Mouse (Mus musculus): ENCODE results near the gene Trpm3. TPM values are rescaled to one million over a fixed set of nuclear protein-coding genes. Genes with fewer than 3 reads are reported as not detected.

The Trpm3 gene
- polyA plus RNA-seq, 1 experiment from 2014 or later, result 4.9 TPM

DNA sequence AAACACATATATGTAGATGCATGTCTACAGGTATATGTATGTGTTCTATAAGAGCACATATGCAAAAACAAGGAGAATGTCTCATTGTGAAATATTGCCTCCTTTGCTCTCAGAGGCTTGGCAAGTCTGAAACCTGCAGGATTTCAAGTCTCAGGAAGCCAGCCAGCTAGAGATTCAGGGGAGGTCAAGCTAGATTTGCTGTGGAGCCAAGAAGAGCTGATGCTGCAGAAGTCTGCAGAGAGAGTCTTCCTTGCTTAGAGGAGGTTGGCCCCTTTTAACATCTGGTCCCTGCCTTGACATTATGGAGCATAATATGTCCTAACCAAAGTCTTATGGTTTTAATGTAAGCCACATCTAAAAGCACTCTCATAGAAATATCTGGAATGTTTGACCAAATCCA, 323.2 kb downstream of the Trpm3 start:
- ATAC-seq (replicated peaks; ENCODE audit: insufficient number of reproducible peaks, low FRiP score, low TSS enrichment, low read depth), result no peak
- Histone ChIP-seq H3K27ac (replicated peaks; ENCODE audit: low read depth, low read length) (no peak overlapping the region), H3K4me3 (ENCODE audit: low read depth, low read length) (no peak overlapping the region), H3K9me3 (replicated peaks; ENCODE audit: control insufficient read depth, low read length) (no peaks in the 10 kb centered on the region), H3K9ac (replicated peaks; ENCODE audit: low read length) (no peak overlapping the region), H3K36me3 (replicated peaks; ENCODE audit: control insufficient read depth, insufficient read depth, low read depth, low read length) (no peaks in the 10 kb centered on the region), H3K4me2 (ENCODE audit: low read depth, low read length) (no peak overlapping the region), H3K4me1 (ENCODE audit: control insufficient read depth, insufficient read depth, low read length) (no peaks in the 10 kb centered on the region), H3K27me3 (ENCODE audit: control insufficient read depth, insufficient read depth, low read length) (no peaks in the 10 kb centered on the region)
- no peak for DNase-seq (ENCODE audit: low spot score)

DNA sequence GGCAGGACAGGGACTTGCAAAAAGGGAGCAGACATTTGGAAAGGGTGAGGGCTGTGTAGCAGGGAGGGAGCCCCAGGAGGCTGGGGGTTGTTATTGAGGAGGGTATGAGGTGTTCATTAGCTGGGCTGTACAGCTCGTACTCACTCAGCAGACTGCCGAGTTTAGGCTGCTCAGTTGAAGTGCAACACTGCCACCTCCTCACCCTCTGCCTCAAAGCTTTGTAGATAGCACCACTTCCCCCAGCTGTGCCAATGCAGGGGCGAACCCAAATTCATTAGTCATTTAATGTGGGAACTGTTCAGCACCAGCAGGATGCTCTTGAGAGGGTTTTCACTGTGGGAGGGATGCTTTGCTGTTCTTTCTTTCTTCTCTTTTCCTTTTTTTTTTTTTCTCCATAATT, 324.7 kb downstream of the Trpm3 start:
- H3K9me3 ChIP-seq (replicated peaks; ENCODE audit: control insufficient read depth, low read length), result no peaks in the 10 kb centered on the region
- WGBS, result 51% methylated on average over 3 of the region's 3 CpGs
- ATAC-seq (replicated peaks; ENCODE audit: insufficient number of reproducible peaks, low FRiP score, low TSS enrichment, low read depth), result no peak
- H3K4me3 ChIP-seq (ENCODE audit: low read depth, low read length), result no peak overlapping the region
- H3K27ac ChIP-seq (replicated peaks; ENCODE audit: low read depth, low read length), result no peak overlapping the region
- H3K27me3 ChIP-seq (ENCODE audit: control insufficient read depth, insufficient read depth, low read length), result no peaks in the 10 kb centered on the region
- H3K9ac ChIP-seq (replicated peaks; ENCODE audit: low read length), result no peak overlapping the region
- no peak overlapping the region for H3K4me2 ChIP-seq (ENCODE audit: low read depth, low read length)
- H3K36me3 ChIP-seq (replicated peaks; ENCODE audit: control insufficient read depth, insufficient read depth, low read depth, low read length), result no peaks in the 10 kb centered on the region
- no peak for DNase-seq (ENCODE audit: low spot score)
- H3K4me1 ChIP-seq (ENCODE audit: control insufficient read depth, insufficient read depth, low read length), result no peaks in the 10 kb centered on the region

DNA sequence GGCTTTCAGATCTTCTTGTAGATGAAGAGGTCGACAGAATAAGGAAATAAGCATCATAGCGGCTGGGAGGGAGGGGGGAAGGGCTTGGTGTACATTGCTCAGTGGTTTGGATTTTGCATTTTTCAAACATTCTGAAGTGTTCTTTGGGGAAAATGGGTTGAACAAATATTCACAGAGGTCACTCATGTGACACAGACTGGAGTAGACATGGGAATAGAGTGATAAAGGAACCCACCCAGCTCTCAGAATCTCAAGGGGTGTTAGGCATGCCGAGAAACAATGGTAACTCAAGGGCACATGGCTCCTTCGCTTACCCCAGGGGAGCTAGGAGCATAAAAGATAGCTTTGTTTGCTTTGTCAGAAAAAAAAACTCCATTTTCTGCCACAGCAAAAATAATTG, 330.8 kb downstream of the Trpm3 start:
- no peak overlapping the region for H3K27ac ChIP-seq (replicated peaks; ENCODE audit: low read depth, low read length)
- 73% methylated on average over 4 of the region's 4 CpGs for WGBS
- DNase-seq (ENCODE audit: low spot score) (no peak), ATAC-seq (replicated peaks; ENCODE audit: insufficient number of reproducible peaks, low FRiP score, low TSS enrichment, low read depth) (no peak)
- no peaks in the 10 kb centered on the region for H3K4me1 ChIP-seq (ENCODE audit: control insufficient read depth, insufficient read depth, low read length)
- no peaks in the 10 kb centered on the region for H3K9me3 ChIP-seq (replicated peaks; ENCODE audit: control insufficient read depth, low read length)
- H3K4me2 ChIP-seq (ENCODE audit: low read depth, low read length), result no peak overlapping the region
- H3K9ac ChIP-seq (replicated peaks; ENCODE audit: low read length), result no peak overlapping the region
- H3K27me3 ChIP-seq (ENCODE audit: control insufficient read depth, insufficient read depth, low read length), result no peaks in the 10 kb centered on the region
- no peaks in the 10 kb centered on the region for H3K36me3 ChIP-seq (replicated peaks; ENCODE audit: control insufficient read depth, insufficient read depth, low read depth, low read length)
- no peak overlapping the region for H3K4me3 ChIP-seq (ENCODE audit: low read depth, low read length)

DNA sequence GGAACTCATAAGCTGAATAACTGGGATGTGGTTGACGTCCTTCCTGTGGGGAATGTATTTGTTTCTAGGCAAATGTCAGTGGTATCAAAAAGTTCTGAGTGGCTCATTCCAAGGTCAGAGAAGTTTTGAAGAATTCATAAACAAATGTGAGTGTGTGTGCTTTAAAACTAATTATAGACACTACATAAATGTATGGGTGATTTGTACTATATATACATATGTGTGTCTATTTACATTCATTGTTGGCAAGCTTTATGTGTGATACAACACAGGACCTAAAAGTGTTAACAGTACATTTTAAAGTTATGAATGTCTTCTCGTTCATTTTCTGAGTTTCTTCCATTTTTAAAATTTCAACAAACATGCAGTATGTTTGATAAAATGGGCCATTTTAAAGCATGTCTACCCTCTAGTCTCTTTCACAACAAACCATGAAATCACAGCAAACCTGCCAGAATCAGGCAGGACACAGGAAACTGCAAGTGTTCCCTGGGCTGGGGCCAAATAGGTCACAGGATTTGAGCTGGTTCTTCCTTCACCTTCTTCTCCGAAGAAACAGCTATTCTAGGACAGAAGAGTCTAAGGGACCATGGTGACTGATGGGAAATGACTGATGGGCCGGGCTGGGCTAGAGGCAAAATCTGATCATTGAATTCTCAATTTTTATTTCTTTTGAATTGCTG, 334.3 kb downstream of the Trpm3 start:
- H3K27ac ChIP-seq (replicated peaks; ENCODE audit: low read depth, low read length), result no peak overlapping the region
- no peak for ATAC-seq (replicated peaks; ENCODE audit: insufficient number of reproducible peaks, low FRiP score, low TSS enrichment, low read depth)

DNA sequence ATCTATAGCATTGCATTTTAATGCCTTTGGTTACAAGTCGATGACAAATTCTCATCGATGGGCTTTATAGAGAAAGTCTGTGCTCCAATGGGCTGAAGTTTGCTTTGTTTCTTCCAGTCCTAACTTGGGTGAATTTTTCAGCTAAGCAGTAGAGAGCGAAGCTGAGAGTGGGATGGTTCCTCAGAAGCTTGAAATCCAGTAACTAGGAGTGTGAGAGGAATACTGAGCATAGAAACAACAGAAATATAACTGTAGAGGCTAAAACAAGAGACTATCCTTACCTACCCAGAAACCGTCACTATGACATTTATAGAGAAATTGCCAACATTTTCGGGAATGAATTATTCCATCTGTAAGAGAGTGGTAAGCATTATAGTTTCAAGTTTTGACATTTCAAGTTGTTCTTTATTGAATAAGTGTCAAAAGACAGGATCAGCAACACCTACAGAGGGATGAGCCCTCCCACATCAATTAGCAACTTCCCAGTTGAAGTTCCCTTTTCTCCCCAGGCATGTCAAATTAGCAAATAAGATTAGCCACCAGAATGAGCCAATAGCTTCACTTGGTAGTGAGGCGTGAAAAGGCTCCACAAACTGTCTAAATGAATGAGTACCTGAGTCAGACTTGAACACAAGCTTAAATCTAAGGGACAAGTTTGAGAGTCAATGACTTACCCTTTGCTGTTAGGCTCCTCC, 339.6 kb downstream of the Trpm3 start:
- no peak overlapping the region for H3K27ac ChIP-seq (replicated peaks; ENCODE audit: low read depth, low read length)
- H3K4me3 ChIP-seq (ENCODE audit: low read depth, low read length), result no peak overlapping the region
- no peak for ATAC-seq (replicated peaks; ENCODE audit: insufficient number of reproducible peaks, low FRiP score, low TSS enrichment, low read depth)
- no peaks in the 10 kb centered on the region for H3K9me3 ChIP-seq (replicated peaks; ENCODE audit: control insufficient read depth, low read length)
- H3K36me3 ChIP-seq (replicated peaks; ENCODE audit: control insufficient read depth, insufficient read depth, low read depth, low read length), result no peaks in the 10 kb centered on the region; the same call in 1 of the 2 replicates
- no peak overlapping the region for H3K9ac ChIP-seq (replicated peaks; ENCODE audit: low read length)
- no peak for DNase-seq (ENCODE audit: low spot score)
- WGBS, result 88% methylated on average over 6 of the region's 6 CpGs
- no peaks in the 10 kb centered on the region for H3K4me1 ChIP-seq (ENCODE audit: control insufficient read depth, insufficient read depth, low read length)
- H3K4me2 ChIP-seq (ENCODE audit: low read depth, low read length), result no peak overlapping the region
- H3K27me3 ChIP-seq (ENCODE audit: control insufficient read depth, insufficient read depth, low read length), result no peaks in the 10 kb centered on the region

More for the DNA sequence above, 334.3 kb downstream of the Trpm3 start:
- Histone ChIP-seq H3K9ac (replicated peaks; ENCODE audit: low read length) (no peak overlapping the region), H3K4me1 (ENCODE audit: control insufficient read depth, insufficient read depth, low read length) (no peaks in the 10 kb centered on the region), H3K27me3 (ENCODE audit: control insufficient read depth, insufficient read depth, low read length) (no peaks in the 10 kb centered on the region), H3K4me3 (ENCODE audit: low read depth, low read length) (no peak overlapping the region), H3K36me3 (replicated peaks; ENCODE audit: control insufficient read depth, insufficient read depth, low read depth, low read length) (no peaks in the 10 kb centered on the region), H3K4me2 (ENCODE audit: low read depth, low read length) (no peak overlapping the region), H3K9me3 (replicated peaks; ENCODE audit: control insufficient read depth, low read length) (no peaks in the 10 kb centered on the region)
- DNase-seq (ENCODE audit: low spot score), result no peak
- WGBS, result 80% methylated on average over 4 of the region's 4 CpGs

DNA sequence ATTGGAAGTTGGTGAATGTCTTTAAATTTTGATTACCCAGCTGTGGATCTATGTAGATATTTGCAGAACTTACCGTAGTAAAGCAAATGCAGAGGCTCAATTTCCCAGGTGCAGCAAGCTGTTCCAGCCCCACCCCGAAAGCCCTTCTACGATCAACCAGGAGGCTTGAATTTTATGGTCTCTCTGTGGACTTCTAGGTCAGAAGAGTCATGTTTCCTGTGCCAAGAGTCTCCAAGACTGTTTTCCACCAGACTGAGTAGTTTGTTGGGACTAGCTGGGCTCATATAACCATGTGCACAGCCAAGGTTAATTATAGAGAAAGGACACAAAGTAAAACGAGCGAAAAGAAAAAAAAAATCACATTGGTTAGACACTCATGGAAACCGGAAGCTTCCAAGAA, 364.6 kb downstream of the Trpm3 start:
- Histone ChIP-seq H3K9ac (replicated peaks; ENCODE audit: low read length) (no peak overlapping the region), H3K27ac (replicated peaks; ENCODE audit: low read depth, low read length) (no peak overlapping the region), H3K9me3 (replicated peaks; ENCODE audit: control insufficient read depth, low read length) (no peaks in the 10 kb centered on the region), H3K4me3 (ENCODE audit: low read depth, low read length) (no peak overlapping the region), H3K36me3 (replicated peaks; ENCODE audit: control insufficient read depth, insufficient read depth, low read depth, low read length) (no peaks in the 10 kb centered on the region), H3K4me2 (ENCODE audit: low read depth, low read length) (no peak overlapping the region), H3K4me1 (ENCODE audit: control insufficient read depth, insufficient read depth, low read length) (no peaks in the 10 kb centered on the region), H3K27me3 (ENCODE audit: control insufficient read depth, insufficient read depth, low read length) (no peaks in the 10 kb centered on the region)
- DNase-seq (ENCODE audit: low spot score) (no peak), ATAC-seq (replicated peaks; ENCODE audit: insufficient number of reproducible peaks, low FRiP score, low TSS enrichment, low read depth) (no peak)
- 82% methylated on average over 6 of the region's 6 CpGs for WGBS

DNA sequence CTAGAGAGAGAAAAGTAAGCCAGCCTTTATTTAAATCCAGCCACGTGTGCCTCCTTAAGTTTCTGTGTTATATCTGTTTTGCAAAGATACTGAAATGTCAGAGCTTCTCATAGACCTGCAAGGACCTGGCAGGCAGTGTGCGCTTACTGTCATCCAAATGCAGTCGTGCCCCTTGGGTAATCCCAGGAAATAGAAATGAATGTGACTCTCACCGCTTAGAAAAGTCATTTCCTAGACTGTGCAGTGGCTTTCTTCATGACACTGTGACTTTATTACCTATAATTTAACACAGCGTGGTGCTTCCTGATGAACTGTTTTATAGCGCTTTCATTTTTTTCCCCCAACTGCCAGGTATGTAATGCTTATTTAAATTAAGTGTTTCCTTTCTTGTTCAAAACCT, 379.7 kb downstream of the Trpm3 start:
- Histone ChIP-seq H3K4me1 (ENCODE audit: control insufficient read depth, insufficient read depth, low read length) (no peaks in the 10 kb centered on the region), H3K27me3 (ENCODE audit: control insufficient read depth, insufficient read depth, low read length) (no peaks in the 10 kb centered on the region), H3K9me3 (replicated peaks; ENCODE audit: control insufficient read depth, low read length) (no peaks in the 10 kb centered on the region), H3K4me2 (ENCODE audit: low read depth, low read length) (no peak overlapping the region), H3K9ac (replicated peaks; ENCODE audit: low read length) (no peak overlapping the region), H3K4me3 (ENCODE audit: low read depth, low read length) (no peak overlapping the region), H3K36me3 (replicated peaks; ENCODE audit: control insufficient read depth, insufficient read depth, low read depth, low read length) (no peaks in the 10 kb centered on the region), H3K27ac (replicated peaks; ENCODE audit: low read depth, low read length) (no peak overlapping the region)
- 74% methylated on average over 6 of the region's 6 CpGs for WGBS
- no peak for ATAC-seq (replicated peaks; ENCODE audit: insufficient number of reproducible peaks, low FRiP score, low TSS enrichment, low read depth)
- no peak for DNase-seq (ENCODE audit: low spot score)

DNA sequence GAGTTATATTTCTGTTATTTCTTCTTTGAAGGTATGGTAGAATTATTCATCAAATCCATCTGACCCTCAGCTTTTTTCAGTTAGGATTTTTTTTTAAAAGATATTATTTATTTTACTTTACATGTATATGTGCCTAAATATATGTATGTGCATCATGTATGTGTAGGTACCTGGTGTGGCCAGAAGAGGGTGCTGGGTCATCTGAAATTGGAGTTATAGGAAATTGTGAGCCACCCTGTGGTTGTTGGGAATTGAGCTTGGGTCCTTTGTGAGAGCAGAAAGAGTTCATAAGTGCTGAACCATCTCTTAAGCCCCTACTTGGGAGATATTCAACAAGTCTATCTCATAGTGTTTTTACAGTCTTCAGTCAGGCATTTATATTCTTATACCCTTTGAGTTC, 389.1 kb downstream of the Trpm3 start:
- Histone ChIP-seq H3K4me1 (ENCODE audit: control insufficient read depth, insufficient read depth, low read length) (no peaks in the 10 kb centered on the region), H3K27ac (replicated peaks; ENCODE audit: low read depth, low read length) (no peak overlapping the region), H3K9me3 (replicated peaks; ENCODE audit: control insufficient read depth, low read length) (no peaks in the 10 kb centered on the region), H3K4me2 (ENCODE audit: low read depth, low read length) (no peak overlapping the region), H3K36me3 (replicated peaks; ENCODE audit: control insufficient read depth, insufficient read depth, low read depth, low read length) (no peaks in the 10 kb centered on the region), H3K4me3 (ENCODE audit: low read depth, low read length) (no peak overlapping the region), H3K27me3 (ENCODE audit: control insufficient read depth, insufficient read depth, low read length) (no peaks in the 10 kb centered on the region), H3K9ac (replicated peaks; ENCODE audit: low read length) (no peak overlapping the region)
- ATAC-seq (replicated peaks; ENCODE audit: insufficient number of reproducible peaks, low FRiP score, low TSS enrichment, low read depth) (no peak), DNase-seq (ENCODE audit: low spot score) (no peak)

All from embryonic facial prominence, embryonic 11.5 days (tissue).